14 mouse cellular contexts compared by ENCODE assay signal in genomic region chr17:86988601-86989184, GRCm38 (mm10). TPM values are rescaled to one million over a fixed set of nuclear protein-coding genes. Genes with fewer than 3 reads are reported as not detected.
DNase-seq lines count a peak whose midpoint lies in the region; ATAC-seq and TF ChIP-seq lines count a peak whose summit lies in the region.
"Had no signal": no experiment of that assay in that cellular context is flagged by ENCODE, and none has a peak within 500 bp of the region (broad histone marks: within the 10 kb centered on the region; RNA-seq: fewer than 3 reads in every experiment).

No protein-coding gene starts in this region.

- intact Hi-C loops in heart, postnatal 10 days (cut with DNase I), result no loop called here

- H3K9me3 ChIP-seq in embryonic facial prominence, embryonic 13.5 days, result no peaks in the 10 kb centered on the region
- H3K9me3 ChIP-seq in embryonic facial prominence, embryonic 10.5 days, result no peaks in the 10 kb centered on the region
- no peaks in the 10 kb centered on the region for H3K9me3 ChIP-seq in lung, postnatal 0 days (ENCODE audit: low read length)
- H3K9me3 ChIP-seq: embryonic facial prominence, embryonic 12.5 days; kidney, embryonic 15.5 days had no signal

- WGBS in embryonic facial prominence, embryonic 13.5 days, result 66% methylated on average over 6 of the region's 6 CpGs
- WGBS in embryonic facial prominence, embryonic 10.5 days, result 75% methylated on average over 6 of the region's 6 CpGs
- WGBS in lung, postnatal 0 days, result 44% methylated on average over 6 of the region's 6 CpGs

- peaks cover 19% of the 10 kb centered on the region for H3K4me1 ChIP-seq in embryonic facial prominence, embryonic 13.5 days
- H3K4me1 ChIP-seq in embryonic facial prominence, embryonic 10.5 days, result peaks cover 42% of the 10 kb centered on the region
- no peaks in the 10 kb centered on the region for H3K4me1 ChIP-seq in lung, postnatal 0 days (ENCODE audit: insufficient read depth, low read depth, low read length)

- no peaks in the 10 kb centered on the region for H3K27me3 ChIP-seq in embryonic facial prominence, embryonic 13.5 days
- no peaks in the 10 kb centered on the region for H3K27me3 ChIP-seq in embryonic facial prominence, embryonic 10.5 days (replicated peaks; ENCODE audit: low read depth, poor library complexity, severe bottlenecking)
- no peaks in the 10 kb centered on the region for H3K27me3 ChIP-seq in lung, postnatal 0 days (replicated peaks; ENCODE audit: insufficient read depth, low read length)
- H3K27me3 ChIP-seq: embryonic facial prominence, embryonic 12.5 days; kidney, embryonic 15.5 days had no signal

- ATAC-seq in embryonic facial prominence, embryonic 13.5 days (ENCODE audit: insufficient number of reproducible peaks, insufficient read depth, low FRiP score, low TSS enrichment, low read depth), result 0 out of 2 replicates have a peak, but pooled peaks have one; percentile 10
- peak; percentile 49 for ATAC-seq in lung, postnatal 0 days

- H3K9ac ChIP-seq in embryonic facial prominence, embryonic 13.5 days, result no peak overlapping the region
- H3K9ac ChIP-seq in lung, postnatal 0 days (replicated peaks; ENCODE audit: low read depth), result no peak overlapping the region
- H3K9ac ChIP-seq: embryonic facial prominence, embryonic 12.5 days; kidney, embryonic 15.5 days had no signal

- H3K4me2 ChIP-seq in embryonic facial prominence, embryonic 13.5 days, result no peak overlapping the region
- H3K4me2 ChIP-seq in lung, postnatal 0 days (replicated peaks; ENCODE audit: low read depth, low read length), result no peak overlapping the region
- H3K4me2 ChIP-seq: embryonic facial prominence, embryonic 12.5 days; kidney, embryonic 15.5 days had no signal

- TF ChIP-seq CTCF in lung, postnatal 0 days (IDR thresholded peaks at IDR 0.05), result no peak

- no peak for TF ChIP-seq EP300 in lung, postnatal 0 days (IDR thresholded peaks at IDR 0.05)

- peaks cover 3% of the 10 kb centered on the region for H3K36me3 ChIP-seq in embryonic facial prominence, embryonic 13.5 days
- H3K36me3 ChIP-seq in embryonic facial prominence, embryonic 10.5 days (replicated peaks), result peaks cover 6% of the 10 kb centered on the region; the same call in 1 of the 2 replicates
- no peaks in the 10 kb centered on the region for H3K36me3 ChIP-seq in lung, postnatal 0 days (ENCODE audit: insufficient read depth, low read length)
- H3K36me3 ChIP-seq: embryonic facial prominence, embryonic 12.5 days had no signal

- H3K27ac ChIP-seq in embryonic facial prominence, embryonic 13.5 days, result no peak overlapping the region
- no peak overlapping the region for H3K27ac ChIP-seq in embryonic facial prominence, embryonic 10.5 days (replicated peaks)
- no peak overlapping the region for H3K27ac ChIP-seq in lung, postnatal 0 days (ENCODE audit: low read length)
- H3K27ac ChIP-seq: embryonic facial prominence, embryonic 12.5 days; kidney, embryonic 15.5 days had no signal

- no peak overlapping the region for H3K4me3 ChIP-seq in embryonic facial prominence, embryonic 13.5 days
- no peak overlapping the region for H3K4me3 ChIP-seq in embryonic facial prominence, embryonic 10.5 days
- H3K4me3 ChIP-seq in lung, postnatal 0 days (ENCODE audit: low read depth, low read length), result no peak overlapping the region
- H3K4me3 ChIP-seq: embryonic facial prominence, embryonic 12.5 days; kidney, embryonic 15.5 days had no signal

- DNase-seq in embryonic facial prominence, embryonic 10.5 days (ENCODE audit: low spot score), result no peak
- no peak for DNase-seq in lung, postnatal 0 days (ENCODE audit: low spot score)
- no peak for DNase-seq in lung, postnatal 25 days (ENCODE audit: low spot score)
- DNase-seq in heart, postnatal 10 days, result peak; percentile 55 to 60
- DNase-seq in skeletal muscle tissue, adult 2 months (ENCODE audit: low read depth, low spot score), result peak; percentile 57
- DNase-seq in ovary, postnatal 14 days (ENCODE audit: low spot score), result no peak
- DNase-seq in adipocyte (ENCODE audit: low spot score), result no peak
- DNase-seq: adrenal gland, postnatal 25 days; lung, postnatal 14 days; right cerebral cortex, postnatal 14 days had no signal

RNA-seq across cellular contexts. Expression of gene Rhoq, which starts 25.8 kb away (rescaled TPM):
- polyA plus RNA-seq in embryonic facial prominence, embryonic 13.5 days (2015; fragmentation: Nextera tagmentation; extraction: Ambion mirVana), result 18.2 and 22.5 TPM in 2 replicates
- 11.9 and 13.1 TPM in 2 replicates for polyA plus RNA-seq in embryonic facial prominence, embryonic 10.5 days (2016; fragmentation: Nextera tagmentation; extraction: Ambion mirVana)
- polyA plus RNA-seq in lung, postnatal 0 days (2015; fragmentation: Nextera tagmentation; extraction: Ambion mirVana), result 10.7 and 11.5 TPM in 2 replicates
- 100 to 1,000 TPM; 168 to 176 TPM for total RNA-seq in heart, postnatal 10 days (2021)

RNA-seq across cellular contexts. Expression of gene Pigf, which starts 36.5 kb away (rescaled TPM):
- 34.9 and 36.9 TPM in 2 replicates for polyA plus RNA-seq in embryonic facial prominence, embryonic 13.5 days (2015; fragmentation: Nextera tagmentation; extraction: Ambion mirVana)
- polyA plus RNA-seq in embryonic facial prominence, embryonic 10.5 days (2016; fragmentation: Nextera tagmentation; extraction: Ambion mirVana), result 42.4 and 45.1 TPM in 2 replicates
- polyA plus RNA-seq in lung, postnatal 0 days (2015; fragmentation: Nextera tagmentation; extraction: Ambion mirVana), result 17.5 and 18.3 TPM in 2 replicates
- 1 to 10 TPM; 4.7 to 6.4 TPM for total RNA-seq in heart, postnatal 10 days (2021)

RNA-seq across cellular contexts. Expression of gene Cript, which starts 36.7 kb away (rescaled TPM):
- polyA plus RNA-seq in embryonic facial prominence, embryonic 13.5 days (2015; fragmentation: Nextera tagmentation; extraction: Ambion mirVana), result 137 and 150 TPM in 2 replicates
- polyA plus RNA-seq in embryonic facial prominence, embryonic 10.5 days (2016; fragmentation: Nextera tagmentation; extraction: Ambion mirVana), result 147 and 155 TPM in 2 replicates
- 156 and 164 TPM in 2 replicates for polyA plus RNA-seq in lung, postnatal 0 days (2015; fragmentation: Nextera tagmentation; extraction: Ambion mirVana)
- 10 to 100 TPM; 49.5 to 49.6 TPM for total RNA-seq in heart, postnatal 10 days (2021)

RNA-seq across cellular contexts. Expression of gene Atp6v1e2, which starts 41.0 kb away (rescaled TPM):
- not detected in 2 replicates for polyA plus RNA-seq in embryonic facial prominence, embryonic 13.5 days (2015; fragmentation: Nextera tagmentation; extraction: Ambion mirVana)
- not detected in 2 replicates for polyA plus RNA-seq in embryonic facial prominence, embryonic 10.5 days (2016; fragmentation: Nextera tagmentation; extraction: Ambion mirVana)
- polyA plus RNA-seq in lung, postnatal 0 days (2015; fragmentation: Nextera tagmentation; extraction: Ambion mirVana), result not detected in 2 replicates
- not detected for total RNA-seq in heart, postnatal 10 days (2021)
- total RNA-seq: adrenal gland, postnatal 25 days had no signal
- polyA plus RNA-seq: C2C12; embryonic facial prominence, embryonic 12.5 days; kidney, embryonic 15.5 days had no signal

Comparison
In these comparisons a context has a peak if more than half of its experiments do, and no peak if none do; other contexts are left out.
1. DNase-seq: peak in heart, postnatal 10 days (2 of 2) and skeletal muscle tissue, adult 2 months (single experiment); none in embryonic facial prominence, embryonic 10.5 days (single experiment), lung, postnatal 0 days (single experiment), lung, postnatal 25 days (single experiment), ovary, postnatal 14 days (single experiment) and adipocyte (single experiment).